In genomic region chr7:37144303-37144702, GRCm38 (mm10) we compare ENCODE assay signal across 18 mouse cellular contexts.
"Had no signal": no experiment of that assay in that cellular context is flagged by ENCODE, and none has a peak within 500 bp of the region (broad histone marks: within the 10 kb centered on the region; RNA-seq: fewer than 3 reads in every experiment).

No protein-coding gene starts in this region.

- H3K4me2 ChIP-seq: limb, embryonic 13.5 days; liver, embryonic 13.5 days; lung, embryonic 14.5 days; neural tube, embryonic 13.5 days; stomach, embryonic 15.5 days had no signal

- H3K27me3 ChIP-seq: liver, embryonic 13.5 days; neural tube, embryonic 13.5 days; stomach, embryonic 15.5 days had no signal

- H3K27ac ChIP-seq: limb, embryonic 13.5 days; liver, embryonic 13.5 days; macrophage; neural tube, embryonic 13.5 days; stomach, embryonic 15.5 days had no signal

- H3K4me1 ChIP-seq: liver, embryonic 13.5 days had no signal

- H3K9me3 ChIP-seq: limb, embryonic 13.5 days; liver, embryonic 13.5 days; neural tube, embryonic 13.5 days; stomach, embryonic 15.5 days had no signal

- H3K9ac ChIP-seq: limb, embryonic 13.5 days; liver, embryonic 13.5 days; lung, embryonic 14.5 days; neural tube, embryonic 13.5 days; stomach, embryonic 15.5 days had no signal

- H3K4me3 ChIP-seq: limb, embryonic 13.5 days; liver, embryonic 13.5 days; myocyte; neural tube, embryonic 13.5 days; stomach, embryonic 15.5 days had no signal

- ATAC-seq: lung, postnatal 0 days had no signal

- DNase-seq: kidney, adult 11 months; kidney, adult 9 months; kidney, postnatal 14 days; kidney, postnatal 4 days; left cerebral cortex, postnatal 4 days; liver; liver, embryonic 13.5 days; lung, embryonic 14.5 days; retina, postnatal 1 day; right cerebral cortex, postnatal 25 days; spleen, adult 18-20 months; thymus, postnatal 25 days had no signal

- H3K36me3 ChIP-seq: limb, embryonic 13.5 days; liver, embryonic 13.5 days; neural tube, embryonic 13.5 days; stomach, embryonic 15.5 days had no signal
